Mouse (Mus musculus) T-helper 17 cell (primary cell): ENCODE data around the gene Fbxl5.

Experiments used
- in situ Hi-C, 2 experiments: fragments of 300-600 bp; cut with MboI, MseI; formaldehyde crosslinking; loops; 1 replicate in 1 of 2; 2 replicates in 1 of 2; pipeline ENCODE4 v1.15.1; 2025; ENCODE audit warnings: high pct_unique_total_duplicates in 2 of 2

Gene Fbxl5

GRCm38 (mm10) chr5:43821538-43821937 lies at the start of gene Fbxl5:
Gene Fbxl5 (minus strand): TSS chr5:43821638.
- in situ Hi-C loops: loop anchor here in 1 of 2 experiments (25.0 kb wide), 1 partner anchor 584 kb away; the partner anchor contains the start of gene Cpeb2

GRCm38 (mm10) chr5:43868711-43869600 lies 47.5 kb upstream of the Fbxl5 start:
- in situ Hi-C loops: no loop called here

DNA sequence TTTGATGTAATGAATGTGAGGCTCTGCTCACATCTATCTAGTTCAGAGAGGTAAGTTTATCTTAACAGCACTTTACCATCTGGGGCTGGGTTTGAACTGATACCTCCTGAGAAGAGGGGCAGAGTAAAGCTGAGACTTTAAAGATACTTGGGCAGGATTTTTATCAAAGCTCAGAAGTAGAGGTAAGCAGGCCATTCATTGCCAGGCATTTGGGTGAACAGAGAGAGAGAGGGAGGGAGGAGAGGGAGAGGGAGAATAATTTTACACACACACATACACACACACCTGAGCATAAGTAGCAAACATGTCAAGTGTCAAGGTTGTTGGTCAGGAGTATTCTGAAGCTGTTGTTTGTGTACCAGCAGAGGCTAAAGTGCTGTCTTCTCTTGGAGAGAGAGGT lies 46.8 kb upstream of the Fbxl5 start, which contains the start of gene Cd38:
Cd38 (plus strand) TSS at position 301 of the 400 bp plus-strand sequence.
- in situ Hi-C loops: no loop called here

DNA sequence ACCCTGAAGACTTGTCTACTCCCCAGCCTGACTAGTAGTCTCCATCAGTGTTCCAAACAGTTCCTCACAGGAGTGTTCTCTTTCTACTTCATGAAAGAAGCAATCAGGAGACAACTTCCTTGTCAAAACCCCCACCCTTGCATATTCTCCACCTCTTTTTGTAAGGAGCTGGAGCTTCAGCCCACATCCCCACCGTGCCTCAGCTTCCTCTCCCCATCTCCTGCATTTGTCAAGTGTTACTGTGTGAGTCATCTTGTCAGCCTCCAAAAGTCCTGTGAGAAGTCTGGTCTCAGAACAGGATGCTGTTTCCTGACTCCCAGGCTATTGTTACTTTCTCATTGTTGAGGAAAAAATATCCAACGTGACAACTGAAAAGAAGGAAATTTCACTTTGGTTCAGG lies 43.9 kb upstream of the Fbxl5 start:
- in situ Hi-C loops: no loop called here

GRCm38 (mm10) chr5:43863642-43864041 lies 42.2 kb upstream of the Fbxl5 start:
- in situ Hi-C loops: no loop called here

- in situ Hi-C loops: no loop called here
Measured at GRCm38 (mm10) chr5:43860670-43861431, 39.4 kb upstream of the Fbxl5 start.

DNA sequence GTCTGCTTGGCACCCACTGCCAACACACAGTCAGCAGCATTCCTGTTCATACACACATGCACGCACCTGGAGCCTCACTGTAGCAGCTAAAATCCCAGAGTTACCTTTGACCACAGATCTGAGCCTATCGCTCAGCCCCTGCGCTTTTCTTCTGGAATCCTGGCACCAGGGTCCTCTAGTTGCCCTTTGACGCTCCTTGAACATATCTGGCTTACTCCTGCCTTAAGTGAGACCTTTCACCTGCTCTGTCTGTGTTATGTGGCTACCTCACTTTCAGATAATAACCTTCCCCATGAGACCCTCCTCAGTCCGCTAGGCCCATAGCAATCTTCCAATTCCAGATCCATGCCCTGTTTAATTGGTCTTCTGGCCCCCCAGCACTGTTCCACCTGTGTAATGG lies 38.7 kb upstream of the Fbxl5 start:
- in situ Hi-C loops: no loop called here

- in situ Hi-C loops: loop anchor here in 1 of 2 experiments (5.0 kb wide), 1 partner anchor 52 kb away; no protein-coding TSS in a partner anchor
Measured at GRCm38 (mm10) chr5:43859663-43860062, 38.2 kb upstream of the Fbxl5 start.

DNA sequence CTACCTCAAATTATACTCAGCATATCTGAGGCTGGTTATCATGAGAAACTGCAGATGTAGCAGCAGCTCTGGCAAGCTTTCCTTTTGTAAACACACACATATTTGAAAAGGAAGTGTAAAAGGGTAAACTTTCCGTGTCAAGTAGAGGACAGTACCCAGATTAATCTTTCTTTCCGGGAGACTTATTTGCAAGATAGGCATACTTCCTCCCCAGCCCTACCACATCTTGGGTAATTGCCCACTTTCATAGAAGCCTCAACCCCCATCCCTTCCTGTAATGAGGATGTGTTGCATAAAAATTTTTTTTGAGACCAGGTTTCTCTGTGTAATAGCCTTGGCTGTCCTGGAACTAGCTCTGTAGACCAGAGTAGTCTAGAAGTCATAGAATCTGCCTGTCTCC lies 34.3 kb upstream of the Fbxl5 start:
- in situ Hi-C loops: loop anchor here in 1 of 2 experiments (5.0 kb wide), 1 partner anchor 48 kb away; no protein-coding TSS in a partner anchor

GRCm38 (mm10) chr5:43853868-43854488 lies 32.5 kb upstream of the Fbxl5 start:
- in situ Hi-C loops: no loop called here

GRCm38 (mm10) chr5:43853096-43853867 lies 31.8 kb upstream of the Fbxl5 start:
- in situ Hi-C loops: no loop called here

DNA sequence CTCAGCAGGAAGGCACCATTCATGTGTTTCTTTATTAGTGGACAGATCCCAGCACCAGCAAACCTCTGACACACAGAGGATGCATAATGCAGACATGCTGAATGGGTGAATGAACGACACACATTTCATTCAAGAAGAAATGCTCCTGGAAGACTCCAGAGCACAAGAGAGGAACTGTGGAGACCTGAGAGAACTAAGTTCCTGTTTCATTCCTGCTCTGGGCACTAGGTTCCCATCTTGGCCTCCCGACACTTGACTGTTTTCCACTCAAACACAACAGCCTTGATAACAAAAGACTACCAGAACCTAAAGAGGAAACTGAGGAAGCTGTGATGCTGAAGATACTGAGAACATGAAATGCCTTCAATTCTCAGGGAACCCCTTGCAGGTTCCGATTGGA lies 26.8 kb upstream of the Fbxl5 start:
- in situ Hi-C loops: no loop called here

DNA sequence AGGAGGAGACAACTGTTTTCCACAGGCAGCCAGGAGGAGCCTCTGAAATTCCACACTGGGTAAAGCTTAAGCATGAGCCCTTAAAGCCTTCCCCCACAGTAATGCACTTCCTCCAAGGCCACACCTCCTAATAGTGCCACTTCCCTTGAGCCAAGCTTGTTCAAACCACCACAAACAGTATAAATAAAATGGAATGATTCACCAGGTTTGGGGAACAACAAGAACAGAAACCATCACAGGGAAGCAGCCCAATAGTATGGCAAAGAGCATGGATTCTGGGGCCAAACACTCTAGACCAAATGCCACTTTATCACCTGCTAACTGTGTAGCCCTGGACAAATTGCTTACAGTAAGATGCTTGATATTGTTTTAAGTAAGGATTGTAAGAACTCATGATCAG lies 26.1 kb upstream of the Fbxl5 start:
- in situ Hi-C loops: no loop called here

- in situ Hi-C loops: no loop called here
Measured at GRCm38 (mm10) chr5:43846227-43846626, 24.8 kb upstream of the Fbxl5 start.

DNA sequence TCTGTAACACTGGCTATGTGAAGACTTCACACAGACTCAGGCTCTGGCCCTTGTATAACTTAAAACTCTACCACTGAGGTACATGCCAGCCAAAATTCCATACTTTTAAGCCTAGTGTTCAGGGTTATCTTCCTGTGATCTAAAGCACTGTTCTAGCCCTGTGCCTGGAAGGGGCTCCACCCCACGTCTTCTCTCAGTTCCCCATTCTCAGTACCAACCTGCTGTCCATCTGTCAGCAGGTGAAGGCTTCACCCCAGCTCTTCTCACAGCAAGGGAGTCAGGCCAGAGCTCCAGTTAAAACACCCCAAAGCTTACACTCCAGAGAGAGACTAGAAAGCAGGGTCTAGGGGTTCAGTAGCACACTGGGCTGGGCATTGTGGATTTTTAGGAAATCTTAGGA lies 24.2 kb upstream of the Fbxl5 start:
- in situ Hi-C loops: no loop called here

GRCm38 (mm10) chr5:43845083-43845482 lies 23.6 kb upstream of the Fbxl5 start:
- in situ Hi-C loops: no loop called here

GRCm38 (mm10) chr5:43842576-43843155 lies 21.2 kb upstream of the Fbxl5 start:
- in situ Hi-C loops: no loop called here

DNA sequence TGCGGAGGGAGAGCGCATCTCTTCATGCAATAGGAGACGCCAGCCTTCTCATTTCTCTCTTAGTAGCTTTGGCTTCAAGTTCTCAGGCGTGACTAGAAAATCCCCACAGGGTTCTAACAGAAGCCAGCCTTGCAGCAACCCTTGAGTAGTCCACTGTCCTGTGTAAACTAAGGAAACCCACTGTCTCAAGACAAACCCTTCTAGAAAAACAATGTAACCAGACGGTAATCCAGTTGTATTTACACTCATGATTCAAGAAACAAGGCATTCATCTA lies 20.5 kb upstream of the Fbxl5 start:
- in situ Hi-C loops: no loop called here

DNA sequence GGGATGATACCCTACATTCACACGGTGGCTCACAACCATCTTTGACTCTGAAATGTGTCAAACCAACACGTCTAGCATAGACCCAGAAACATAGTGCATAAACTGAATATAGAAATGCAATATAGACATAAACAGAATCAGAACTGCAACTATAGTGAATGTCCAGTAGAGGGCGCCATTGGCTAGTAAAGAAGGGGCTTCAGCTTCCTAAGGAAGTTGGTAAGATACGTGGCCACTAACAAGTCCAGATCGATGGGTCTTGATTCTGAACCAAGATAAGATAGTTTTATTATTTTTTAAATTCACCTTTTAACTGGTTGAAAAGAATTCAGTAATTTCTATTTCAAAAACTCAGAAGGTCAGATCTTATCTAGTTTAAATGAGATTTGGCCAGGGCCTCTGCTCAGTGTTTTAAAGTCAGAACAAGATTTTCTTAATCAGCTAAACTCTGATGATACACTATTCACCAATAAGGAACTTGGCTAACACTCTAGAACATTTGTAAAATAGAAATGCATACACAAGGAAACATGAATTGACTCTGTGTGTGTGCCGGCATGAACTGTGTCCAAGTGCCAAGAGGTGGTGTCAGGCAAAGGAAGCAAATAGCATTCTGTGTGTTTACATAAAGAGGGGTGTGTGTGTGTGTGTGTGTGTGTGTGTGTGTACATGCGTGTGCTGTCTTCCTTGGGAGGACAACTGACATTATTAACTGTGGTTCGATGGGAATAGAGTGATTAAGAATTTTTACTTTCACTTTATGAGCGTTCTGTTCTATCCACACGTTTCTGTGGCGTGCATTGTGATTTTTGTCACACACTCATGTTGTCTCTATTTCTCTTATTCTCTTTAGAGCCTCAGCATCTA lies 19.9 kb upstream of the Fbxl5 start:
- in situ Hi-C loops: no loop called here

- in situ Hi-C loops: loop anchor here (5.0 kb wide), 2 partner anchors 50 to 155 kb away; no protein-coding TSS in a partner anchor
Measured at GRCm38 (mm10) chr5:43837372-43837771, 15.9 kb upstream of the Fbxl5 start.
